Mouse (Mus musculus): ENCODE results near the gene R3hdm1.

Gene R3hdm1

DNA sequence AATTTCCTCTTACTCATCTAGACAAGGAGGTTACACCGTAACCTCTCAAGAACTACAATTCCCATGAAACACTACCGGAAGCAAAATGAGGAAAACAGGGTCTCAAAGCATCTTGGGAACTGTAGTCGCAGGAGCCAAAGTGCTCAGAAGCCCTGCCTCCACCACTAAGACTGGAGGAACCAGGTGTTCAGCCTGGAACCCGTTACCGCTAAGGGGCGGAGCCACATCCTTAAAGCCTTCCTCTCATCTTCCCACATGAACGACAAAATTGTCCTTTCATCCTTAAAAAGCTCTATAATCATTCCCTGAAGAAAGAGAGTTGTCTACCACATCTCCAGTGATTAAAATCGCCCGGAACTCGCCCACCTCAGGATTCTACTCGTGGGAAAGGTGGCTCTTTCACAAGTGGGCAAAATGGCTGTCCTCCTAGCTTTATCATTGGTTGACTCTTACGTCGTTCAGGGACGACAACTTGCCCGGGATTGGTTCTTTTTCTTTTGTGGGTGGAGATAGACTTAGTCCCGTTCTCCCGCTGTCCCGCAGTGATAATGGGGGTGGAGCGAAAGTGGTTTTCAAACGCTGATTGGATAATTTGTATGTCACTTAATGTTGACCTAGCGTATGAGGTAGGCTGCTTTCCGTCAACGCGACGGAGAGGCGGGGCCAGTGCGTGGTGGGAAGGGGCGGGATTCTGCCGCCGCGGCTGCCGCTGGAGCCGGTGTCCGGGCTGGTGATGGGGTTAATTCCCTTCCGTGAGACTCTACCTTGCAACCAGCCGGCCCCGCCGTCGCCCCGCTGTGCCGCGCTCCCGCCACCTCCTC is at the start of gene R3hdm1, which contains the start of gene Zranb3:
Gene R3hdm1 (plus strand): TSS at position 661 of the 821 bp plus-strand sequence.
Gene Zranb3 (minus strand): TSS at position 407 of the 821 bp plus-strand sequence.
- peak; percentile 91 to 94 for DNase-seq (ENCODE audit: low spot score in 2 of 2)

DNA sequence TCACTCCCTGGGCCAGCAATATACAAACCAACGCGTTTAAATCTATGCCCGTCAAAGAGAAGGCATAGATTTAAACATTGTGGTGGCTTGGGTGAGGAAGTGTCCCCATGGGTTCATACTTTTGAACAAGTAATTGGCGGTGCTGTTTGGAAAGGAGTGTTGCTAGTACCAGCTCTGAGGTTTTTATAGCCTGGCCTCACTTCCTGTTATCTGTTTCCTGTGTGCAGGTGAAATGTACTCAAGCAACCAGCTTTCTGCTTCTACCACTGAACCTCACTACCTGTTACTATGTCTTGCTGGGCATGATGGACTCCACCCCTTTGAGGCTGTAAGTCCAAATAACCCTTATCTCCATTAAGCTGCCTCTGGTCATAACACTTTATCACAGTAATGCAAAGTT is 45.8 kb upstream of the R3hdm1 start:
- no peak for DNase-seq (ENCODE audit: low spot score in 2 of 2)

GRCm38 (mm10) chr1:128058625-128059024 is 44.5 kb upstream of the R3hdm1 start:
- no peak for DNase-seq (ENCODE audit: low spot score in 2 of 2)

DNA sequence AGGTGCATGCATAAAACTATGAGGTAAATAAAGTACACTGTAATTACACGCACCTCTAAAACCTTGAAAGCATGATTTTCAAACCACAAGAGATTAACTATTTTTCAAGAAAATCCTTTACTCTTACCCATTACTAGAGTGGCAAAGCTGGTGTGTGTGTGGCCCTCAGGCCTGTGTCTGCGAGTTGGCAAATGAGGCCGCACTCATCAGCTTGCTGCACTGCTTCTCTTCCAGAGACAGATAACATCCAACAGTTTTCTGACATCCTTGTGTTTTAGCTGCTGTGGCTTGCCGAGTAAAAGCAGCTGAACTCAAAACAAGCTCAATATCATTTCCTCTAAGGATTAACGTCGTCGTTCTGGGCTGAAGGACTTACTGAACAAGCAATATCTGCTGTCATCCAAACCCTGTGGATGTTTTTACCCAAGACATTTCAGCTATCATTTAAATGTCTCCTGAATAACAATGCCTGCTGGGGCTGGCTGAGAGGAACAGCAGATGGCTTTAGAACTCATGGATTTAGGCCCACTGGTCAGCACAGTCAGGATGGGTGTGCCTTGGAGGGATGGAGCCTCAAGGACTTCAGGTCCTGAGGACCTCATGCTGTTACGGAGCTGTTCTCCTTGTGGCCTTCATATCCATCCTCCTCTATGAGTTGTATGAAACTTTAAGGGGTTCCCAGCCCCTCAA is 42.3 kb upstream of the R3hdm1 start:
- no peak for DNase-seq (ENCODE audit: low spot score in 2 of 2)

GRCm38 (mm10) chr1:128061401-128061800 is 41.7 kb upstream of the R3hdm1 start:
- DNase-seq (ENCODE audit: low spot score in 2 of 2): no peak

DNA sequence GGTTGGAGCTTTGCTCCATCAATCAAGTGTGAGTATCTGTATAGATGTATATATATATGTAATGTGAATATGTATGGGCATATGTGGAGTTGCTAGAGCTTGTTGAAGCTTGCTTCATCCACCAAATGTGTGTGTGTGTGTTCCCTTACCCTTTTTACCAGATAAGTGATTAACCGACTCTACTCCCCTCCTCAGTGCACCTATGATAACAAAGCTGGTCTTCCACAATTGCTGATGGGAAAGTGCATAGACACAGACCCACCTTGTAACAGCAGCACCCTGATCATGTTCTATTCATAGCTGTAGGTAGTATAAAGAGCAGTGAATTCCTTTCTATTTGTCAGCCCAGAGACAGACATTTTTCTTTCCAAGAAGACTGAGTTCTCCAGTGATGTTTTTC is 40.9 kb upstream of the R3hdm1 start:
- no peak for DNase-seq (ENCODE audit: low spot score in 2 of 2)

- DNase-seq (ENCODE audit: low spot score in 2 of 2): no peak
Measured at GRCm38 (mm10) chr1:128064716-128065115, 38.4 kb upstream of the R3hdm1 start.

DNA sequence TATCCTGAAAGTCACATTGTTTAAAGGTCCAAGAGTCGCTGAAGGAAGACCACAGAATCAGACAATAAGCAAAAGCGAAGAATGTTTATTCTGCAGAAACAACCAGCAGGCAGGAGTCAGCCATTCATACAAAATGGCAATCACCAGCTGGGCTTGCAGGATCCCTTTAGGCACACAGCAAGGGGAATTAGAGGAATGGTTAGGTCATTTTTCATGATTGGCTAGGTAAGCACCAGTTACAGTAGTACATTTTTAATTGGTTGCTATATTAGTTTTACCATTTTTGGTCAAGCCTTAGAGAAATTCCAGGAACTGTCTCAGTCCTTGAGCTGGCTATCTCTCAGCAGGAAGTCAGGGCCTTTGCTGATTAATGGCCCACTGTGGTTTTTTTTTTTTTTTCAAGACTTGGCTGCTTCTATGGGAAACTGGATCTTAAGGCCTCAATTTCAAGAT is 34.1 kb upstream of the R3hdm1 start:
- no peak for DNase-seq (ENCODE audit: low spot score in 2 of 2)

GRCm38 (mm10) chr1:128070003-128070402 is 33.1 kb upstream of the R3hdm1 start:
- DNase-seq (ENCODE audit: low spot score in 2 of 2): no peak

GRCm38 (mm10) chr1:128073051-128073450 is 30.1 kb upstream of the R3hdm1 start:
- no peak for DNase-seq (ENCODE audit: low spot score in 2 of 2)

GRCm38 (mm10) chr1:128076791-128077479 is 26.2 kb upstream of the R3hdm1 start:
- DNase-seq (ENCODE audit: low spot score in 2 of 2): no peak

DNA sequence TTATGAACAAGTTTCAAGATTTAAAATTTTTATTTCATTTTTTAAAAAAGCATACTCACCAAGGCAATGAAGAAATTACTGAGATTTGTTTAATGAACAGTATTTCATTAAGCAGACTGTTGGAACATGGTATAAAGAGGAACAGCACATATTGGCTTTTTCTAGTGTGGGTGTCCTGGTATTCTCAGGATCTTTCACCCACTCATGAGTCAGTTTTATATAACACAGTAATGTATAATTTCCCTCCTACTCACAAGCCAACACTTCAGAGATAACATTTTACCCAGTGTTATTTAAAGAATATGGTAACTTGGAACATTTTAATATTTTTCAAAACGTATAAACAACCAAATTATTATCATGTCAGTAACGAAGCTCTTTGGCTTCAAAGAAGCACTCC is 25.3 kb upstream of the R3hdm1 start:
- DNase-seq (ENCODE audit: low spot score in 2 of 2): no peak

GRCm38 (mm10) chr1:128078646-128079045 is 24.5 kb upstream of the R3hdm1 start:
- DNase-seq (ENCODE audit: low spot score in 2 of 2): no peak

- DNase-seq (ENCODE audit: low spot score in 2 of 2): no peak
Measured at GRCm38 (mm10) chr1:128080936-128081696, 22.0 kb upstream of the R3hdm1 start.

DNA sequence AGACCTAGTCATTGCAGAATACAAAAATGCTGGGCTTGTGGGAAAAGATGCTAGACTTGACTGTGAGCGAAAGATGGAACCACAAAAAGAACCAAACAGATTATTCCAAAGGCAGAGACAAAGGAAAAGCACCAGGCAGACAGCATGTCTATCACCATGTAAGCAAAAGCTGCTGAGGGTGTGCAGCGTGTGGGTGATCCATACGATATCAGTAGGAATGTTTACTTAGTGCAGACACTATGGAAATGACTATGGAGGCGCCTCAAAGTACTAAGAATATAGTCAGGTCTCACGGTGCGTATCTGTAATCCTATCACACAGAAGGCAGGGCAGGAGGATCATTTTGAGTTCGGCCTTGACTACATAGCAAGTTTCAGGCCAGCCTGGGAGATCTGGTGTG is 21.2 kb upstream of the R3hdm1 start:
- no peak for DNase-seq (ENCODE audit: low spot score in 2 of 2)

- no peak for DNase-seq (ENCODE audit: low spot score in 2 of 2)
Measured at GRCm38 (mm10) chr1:128082800-128083199, 20.3 kb upstream of the R3hdm1 start.

GRCm38 (mm10) chr1:128094686-128095085 is 8.4 kb upstream of the R3hdm1 start:
- DNase-seq (ENCODE audit: low spot score in 2 of 2): no peak

DNA sequence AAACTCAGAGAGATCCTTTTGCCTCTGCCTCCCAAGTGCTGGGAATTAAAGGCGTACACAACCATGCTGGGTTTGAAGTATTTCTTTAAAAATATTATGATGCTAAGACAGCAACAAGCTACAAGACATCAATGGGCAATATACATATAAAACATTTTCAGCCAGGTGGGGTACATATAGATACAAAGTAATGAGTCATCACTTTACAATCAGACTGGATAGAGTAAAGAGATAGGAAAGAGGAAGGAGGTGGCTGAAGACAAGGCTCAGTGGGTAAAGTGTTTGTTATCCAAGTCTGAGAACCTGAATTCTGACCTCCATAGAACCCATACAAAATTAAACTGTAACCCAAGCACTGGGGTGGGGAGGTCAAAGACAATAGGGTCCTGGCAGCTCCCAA is 4.8 kb upstream of the R3hdm1 start:
- no peak for DNase-seq (ENCODE audit: low spot score in 2 of 2)

- peak in 1 of 2 experiments; percentile 32 for DNase-seq (ENCODE audit: low spot score in 2 of 2)
Measured at GRCm38 (mm10) chr1:128102251-128102640, 855 bp upstream of the R3hdm1 start.

- DNase-seq (ENCODE audit: low spot score in 2 of 2): no peak
Measured at GRCm38 (mm10) chr1:128103520-128104088, 503 bp downstream of the R3hdm1 start.

- no peak for DNase-seq (ENCODE audit: low spot score in 2 of 2)
Measured at GRCm38 (mm10) chr1:128120913-128121627, 18.0 kb downstream of the R3hdm1 start.
